Mouse (Mus musculus) adrenal gland, adult 2 months (tissue): ENCODE data around the gene Mmp11. TPM values are rescaled to one million over a fixed set of nuclear protein-coding genes. Genes with fewer than 3 reads are reported as not detected.

Source experiments
- DNase-seq: peaks from one replicate; pipeline ENCODE4 v3.0.0; 2021
- polyA plus RNA-seq: library from polyadenylated mRNA; depleted of rRNA; stranded (reverse); fragments of >200 nt; gene quantifications from 2 replicates; pipeline ENCODE4 v1.2.3, GENCODE M21; 2012
- total RNA-seq, 2 experiments: library from RNA; stranded (reverse); gene quantifications; 2 replicates each; pipeline ENCODE4 v1.2.3; 2021

The Mmp11 gene
- total and polyA plus RNA-seq, 3 experiments, result 5.1 to 26.7 (median 14.8) TPM

GRCm38 (mm10) chr10:75937851-75938643, 1.8 kb upstream of the Mmp11 start:
- peak; percentile 81 for DNase-seq

- DNase-seq, result peak; percentile 71
Observed at GRCm38 (mm10) chr10:75936909-75937667, 792 bp upstream of the Mmp11 start.

- DNase-seq, result no peak
Observed at GRCm38 (mm10) chr10:75934991-75935390, 1.3 kb downstream of the Mmp11 start.

GRCm38 (mm10) chr10:75932891-75933290, 3.4 kb downstream of the Mmp11 start, which contains the start of gene Chchd10:
Chchd10 (plus strand) TSS chr10:75933130.
- no peak for DNase-seq

GRCm38 (mm10) chr10:75932081-75932678, 4.1 kb downstream of the Mmp11 start:
- DNase-seq, result peak; percentile 77

- no peak for DNase-seq
Observed at GRCm38 (mm10) chr10:75931311-75931710, 5.0 kb downstream of the Mmp11 start.

GRCm38 (mm10) chr10:75930304-75930703, 6.0 kb downstream of the Mmp11 start:
- DNase-seq, result peak; percentile 70

GRCm38 (mm10) chr10:75926396-75926795, 9.9 kb downstream of the Mmp11 start:
- no peak for DNase-seq

- no peak for DNase-seq
Observed at GRCm38 (mm10) chr10:75924324-75924723, 12.0 kb downstream of the Mmp11 start.

GRCm38 (mm10) chr10:75921726-75922560, 14.4 kb downstream of the Mmp11 start:
- no peak for DNase-seq

- DNase-seq, result peak; percentile 96
Observed at GRCm38 (mm10) chr10:75921026-75921725, 15.1 kb downstream of the Mmp11 start, which contains the start of gene Smarcb1. Smarcb1 (minus strand) TSS chr10:75921617.

GRCm38 (mm10) chr10:75919026-75919425, 17.3 kb downstream of the Mmp11 start:
- no peak for DNase-seq

GRCm38 (mm10) chr10:75916840-75917239, 19.5 kb downstream of the Mmp11 start:
- DNase-seq, result no peak

GRCm38 (mm10) chr10:75915557-75915956, 20.7 kb downstream of the Mmp11 start:
- DNase-seq, result no peak

GRCm38 (mm10) chr10:75913013-75913589, 23.2 kb downstream of the Mmp11 start:
- no peak for DNase-seq

- no peak for DNase-seq
Observed at GRCm38 (mm10) chr10:75910698-75911097, 25.6 kb downstream of the Mmp11 start.

GRCm38 (mm10) chr10:75906882-75907281, 29.4 kb downstream of the Mmp11 start:
- DNase-seq, result no peak

- DNase-seq, result no peak
Observed at GRCm38 (mm10) chr10:75904391-75904790, 31.9 kb downstream of the Mmp11 start.

- DNase-seq, result peak; percentile 86
Observed at GRCm38 (mm10) chr10:75898846-75899245, 37.5 kb downstream of the Mmp11 start.

GRCm38 (mm10) chr10:75898039-75898564, 38.2 kb downstream of the Mmp11 start:
- DNase-seq, result peak; percentile 18
